Mouse (Mus musculus) adrenal gland, adult (tissue): ENCODE results near the gene Gm3618.
"Not testable (repeated sequence)": the region's sequence is repeated elsewhere in the genome, so short reads cannot be mapped to it uniquely, and the experiment has no call there.

Source experiments
- DNase-seq, 2 experiments: peaks; one replicate each; pipeline ENCODE4 v3.0.0; 2022 to 2023; ENCODE audit warnings: low spot score in 1 of 2; ENCODE audit not compliant: inconsistent age in 2 of 2

Gene Gm3618

DNA sequence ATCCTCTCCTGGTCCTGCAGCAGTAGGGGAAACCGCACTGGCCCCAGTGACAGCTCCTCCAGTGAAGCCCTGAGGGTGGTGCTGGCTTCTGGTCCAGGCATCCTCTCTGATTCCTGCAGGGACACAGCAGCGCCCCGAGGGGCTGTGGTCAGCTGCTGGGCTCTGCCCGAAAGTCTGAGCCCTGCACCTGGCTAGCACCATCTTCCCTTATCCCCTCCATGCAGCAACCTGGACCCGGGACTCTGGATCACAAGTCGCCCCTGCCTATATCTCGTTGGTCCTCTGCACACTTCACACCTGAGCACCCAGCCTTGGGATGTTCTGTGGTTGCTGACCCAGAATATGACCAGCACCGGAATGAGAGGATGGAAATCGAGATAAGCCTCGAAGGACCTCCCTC lies at the start of gene Gm3618:
Gene Gm3618, minus strand, starts transcription at position 101 of the 400 bp plus-strand sequence.
- not testable (repeated sequence) for DNase-seq

DNA sequence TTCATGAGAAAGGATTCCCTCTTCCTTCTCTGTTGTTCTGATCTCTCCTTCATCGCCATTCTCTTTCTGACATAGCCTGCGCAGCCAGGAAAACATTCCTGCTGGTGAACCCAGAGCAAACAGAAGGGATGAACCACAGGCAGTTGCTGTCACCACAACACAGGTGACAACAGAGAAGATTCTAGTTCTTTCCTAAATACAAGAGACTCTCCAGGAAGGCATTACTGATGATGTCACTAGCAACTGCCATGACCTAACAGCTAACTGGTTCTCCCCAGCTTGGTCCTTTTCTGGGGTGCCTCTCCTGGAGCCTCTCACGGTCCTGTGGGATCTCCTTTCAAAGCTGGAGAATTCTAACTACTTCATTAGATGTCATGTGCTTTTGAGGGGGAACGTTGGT lies 46.7 kb upstream of the Gm3618 start, which contains the start of gene Gm16440:
Gene Gm16440, minus strand, starts transcription at position 101 of the 400 bp plus-strand sequence.
- DNase-seq, result not testable (repeated sequence)

DNA sequence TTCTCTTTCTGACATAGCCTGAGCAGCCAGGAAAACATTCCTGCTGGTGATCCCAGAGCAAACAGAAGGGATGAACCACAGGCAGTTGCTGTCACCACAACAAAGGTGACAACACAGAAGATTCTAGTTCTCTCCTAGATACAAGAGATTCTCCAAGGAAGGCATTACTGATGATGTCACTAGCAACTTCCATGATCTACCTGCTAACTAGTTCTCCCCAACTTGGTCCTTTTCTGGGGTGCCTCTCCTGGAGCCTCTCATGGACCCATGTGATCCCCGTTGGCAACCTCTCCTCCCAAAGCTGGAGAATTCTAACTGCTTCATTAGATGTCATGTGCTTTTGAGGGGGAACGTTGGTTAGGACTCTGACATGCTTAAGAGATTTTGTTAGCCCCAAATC lies 38.7 kb downstream of the Gm3618 start, which contains the start of gene Gm21103:
Gene Gm21103, minus strand, starts transcription at position 101 of the 400 bp plus-strand sequence.
- DNase-seq, result not testable (repeated sequence)

DNA sequence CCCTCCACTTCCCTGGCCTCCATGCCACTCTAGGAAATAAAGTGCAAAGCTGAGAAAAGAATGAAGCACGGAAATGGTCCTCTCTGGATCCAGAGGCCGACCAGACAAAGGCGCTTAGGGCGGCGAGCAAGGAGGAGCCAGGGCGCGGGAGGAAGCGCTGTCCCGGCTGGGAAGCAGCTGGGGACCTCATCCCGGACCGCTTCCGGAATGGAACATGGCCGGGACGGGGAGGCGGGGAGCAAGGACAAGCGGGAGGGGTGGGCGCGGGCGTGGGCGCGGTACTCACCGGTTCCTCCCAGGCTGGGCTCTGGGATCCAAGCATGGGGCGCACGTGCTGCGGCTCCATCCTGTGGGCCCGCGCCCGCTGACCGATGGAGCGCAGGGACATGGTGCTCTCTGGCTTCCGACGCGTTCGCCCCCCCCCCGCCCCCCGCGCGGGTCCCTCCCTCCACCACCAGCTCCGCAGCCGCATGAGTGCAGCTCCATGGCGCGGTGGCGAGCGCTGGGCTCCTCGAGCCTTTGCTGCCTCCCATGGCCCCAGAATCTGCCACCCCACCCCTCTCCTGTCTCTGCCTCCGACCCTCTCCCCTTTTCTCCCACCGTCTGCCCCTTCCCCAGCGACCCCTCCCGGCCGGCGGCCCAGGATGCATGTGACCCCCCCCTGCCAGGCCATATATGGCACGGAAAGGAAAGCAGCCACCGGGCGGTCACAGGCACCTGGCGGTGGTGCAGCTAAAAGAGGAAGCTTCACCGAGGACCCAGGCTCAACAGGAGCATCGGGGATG lies 56.4 kb downstream of the Gm3618 start, which contains the start of gene Gm3411:
Gene Gm3411, minus strand, starts transcription at position 320 of the 785 bp plus-strand sequence.
- peak; percentile 35 to 65 for DNase-seq
